Mouse (Mus musculus): ENCODE results near the gene Ncor2. TPM values are rescaled to one million over a fixed set of nuclear protein-coding genes. Genes with fewer than 3 reads are reported as not detected.
A peak's percentile ranks its signal among the peaks of the same experiment; 100 is the strongest.

The Ncor2 gene
- polyA plus RNA-seq, 1 experiment from 2014 or later = 17.0 TPM

DNA sequence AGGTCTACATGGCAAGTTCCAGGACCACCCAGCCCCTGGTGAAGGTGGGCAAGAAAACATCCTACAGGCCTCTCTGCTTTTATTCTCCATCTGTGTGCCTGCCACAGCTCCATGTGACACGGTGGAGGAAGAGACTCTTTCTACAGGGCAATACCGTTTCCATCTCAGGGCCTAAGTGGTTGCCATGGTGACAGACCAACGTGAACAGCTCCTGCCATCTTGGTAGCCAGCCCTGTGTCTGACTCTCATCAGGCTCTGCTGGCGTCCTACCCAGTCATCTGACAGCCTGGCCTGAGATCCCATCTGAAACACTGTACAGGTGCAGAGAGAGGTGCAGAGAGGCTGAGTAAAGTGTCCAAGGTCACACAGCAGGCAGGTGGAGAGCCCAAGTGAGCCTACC, 45.4 kb downstream of the Ncor2 start:
- H3K9ac ChIP-seq = peak overlapping the region; percentile 63; the same call in 1 of the 2 replicates
- no peak overlapping the region for H3K4me3 ChIP-seq
- H3K36me3 ChIP-seq = no peaks in the 10 kb centered on the region
- peaks cover 92% of the 10 kb centered on the region for H3K4me1 ChIP-seq (replicated peaks)
- H3K27ac ChIP-seq (ENCODE audit: poor library complexity, severe bottlenecking) = peak overlapping the region; percentile 97
- WGBS = 49% methylated on average over 4 of the region's 4 CpGs
- H3K4me2 ChIP-seq = no peak overlapping the region
- H3K9me3 ChIP-seq (replicated peaks) = no peaks in the 10 kb centered on the region
- H3K27me3 ChIP-seq (replicated peaks) = no peaks in the 10 kb centered on the region
- ATAC-seq (ENCODE audit: insufficient number of reproducible peaks, low FRiP score) = no peak

DNA sequence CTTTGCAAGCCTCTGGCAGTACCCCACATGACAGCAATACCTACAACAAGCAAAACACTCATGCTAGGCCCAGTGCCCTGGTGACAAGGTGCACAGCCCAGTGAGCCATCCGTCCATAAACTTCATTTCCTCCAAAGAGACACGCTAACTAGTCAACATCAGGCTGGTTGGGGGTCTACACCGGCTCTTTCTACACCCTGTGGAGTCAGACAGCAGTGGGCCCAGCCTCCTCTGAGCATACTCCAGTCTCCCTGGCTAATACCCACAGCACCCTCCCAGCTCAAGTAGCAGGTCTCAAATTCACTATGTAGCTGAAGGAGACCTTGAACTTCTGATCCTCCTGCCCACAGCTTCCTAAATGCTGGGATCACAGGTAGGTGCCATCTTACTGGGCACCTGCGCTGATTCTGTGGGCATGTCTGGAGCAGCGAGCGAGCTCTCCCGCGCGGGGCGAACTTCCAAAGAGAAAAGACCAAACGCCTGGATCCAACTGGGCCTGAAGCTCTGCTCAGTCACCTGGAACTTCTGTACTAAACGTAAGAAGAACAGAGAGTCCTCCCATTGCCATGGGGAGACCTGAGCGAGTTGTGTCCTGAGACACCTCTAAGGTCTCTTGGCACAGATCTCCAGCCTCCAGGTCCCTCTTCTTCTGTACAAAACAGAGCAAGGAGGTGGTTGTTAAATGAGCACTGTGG, 46.3 kb downstream of the Ncor2 start:
- no peaks in the 10 kb centered on the region for H3K27me3 ChIP-seq (replicated peaks)
- H3K4me3 ChIP-seq = no peak overlapping the region
- WGBS = 94% methylated on average over 13 of the region's 13 CpGs
- no peak overlapping the region for H3K27ac ChIP-seq (ENCODE audit: poor library complexity, severe bottlenecking)
- no peaks in the 10 kb centered on the region for H3K9me3 ChIP-seq (replicated peaks)
- H3K9ac ChIP-seq = no peak overlapping the region
- no peak overlapping the region for H3K4me2 ChIP-seq
- peaks cover 92% of the 10 kb centered on the region for H3K4me1 ChIP-seq (replicated peaks)
- H3K36me3 ChIP-seq = no peaks in the 10 kb centered on the region
- ATAC-seq (ENCODE audit: insufficient number of reproducible peaks, low FRiP score) = no peak

DNA sequence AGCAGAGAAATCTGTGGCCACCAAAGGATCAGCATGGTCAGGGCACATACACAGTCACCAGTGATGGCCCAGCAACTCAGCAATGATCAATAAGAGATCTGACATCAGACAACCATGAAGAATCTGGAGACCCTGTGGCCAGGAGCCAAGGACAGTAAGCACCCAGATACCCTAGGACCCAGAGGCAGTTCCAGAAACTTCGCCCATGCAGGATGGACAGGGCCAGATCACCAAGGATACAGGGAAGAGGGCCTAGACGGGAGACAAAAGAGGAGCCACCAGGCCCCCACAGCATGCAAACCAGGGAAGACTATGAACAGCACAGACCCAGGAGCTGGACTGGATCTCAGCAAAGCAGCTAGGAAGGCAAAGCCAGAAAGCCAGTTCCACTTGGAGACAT, 47.0 kb downstream of the Ncor2 start:
- Histone ChIP-seq H3K4me2 (no peak overlapping the region), H3K36me3 (no peaks in the 10 kb centered on the region), H3K9ac (peak overlapping the region; percentile 11), H3K4me1 (replicated peaks) (peaks cover 92% of the 10 kb centered on the region), H3K27me3 (replicated peaks) (no peaks in the 10 kb centered on the region), H3K27ac (ENCODE audit: poor library complexity, severe bottlenecking) (no peak overlapping the region), H3K9me3 (replicated peaks) (no peaks in the 10 kb centered on the region), H3K4me3 (no peak overlapping the region)
- ATAC-seq (ENCODE audit: insufficient number of reproducible peaks, low FRiP score) = no peak
- 68% methylated on average over 2 of the region's 2 CpGs for WGBS

- H3K27ac ChIP-seq (ENCODE audit: poor library complexity, severe bottlenecking) = no peak overlapping the region
- H3K27me3 ChIP-seq (replicated peaks) = no peaks in the 10 kb centered on the region
- no peaks in the 10 kb centered on the region for H3K36me3 ChIP-seq
- ATAC-seq (ENCODE audit: insufficient number of reproducible peaks, low FRiP score) = no peak
- H3K4me3 ChIP-seq = no peak overlapping the region
- no peaks in the 10 kb centered on the region for H3K9me3 ChIP-seq (replicated peaks)
- WGBS = 83% methylated on average over 3 of the region's 3 CpGs
- no peak overlapping the region for H3K4me2 ChIP-seq
- H3K9ac ChIP-seq = no peak overlapping the region
- H3K4me1 ChIP-seq (replicated peaks) = peaks cover 94% of the 10 kb centered on the region
Observed at GRCm38 (mm10) chr5:125130406-125130805, 48.6 kb downstream of the Ncor2 start.

GRCm38 (mm10) chr5:125128939-125129385, 50.1 kb downstream of the Ncor2 start:
- Histone ChIP-seq H3K4me3 (no peak overlapping the region), H3K9ac (peak overlapping the region; percentile 33), H3K4me2 (peak overlapping the region; percentile 27), H3K27me3 (replicated peaks) (no peaks in the 10 kb centered on the region), H3K36me3 (peaks cover 8% of the 10 kb centered on the region; the same call in 1 of the 2 replicates), H3K9me3 (replicated peaks) (no peaks in the 10 kb centered on the region), H3K27ac (ENCODE audit: poor library complexity, severe bottlenecking) (peak overlapping the region; percentile 43; the same call in 1 of the 2 replicates), H3K4me1 (replicated peaks) (peaks cover 90% of the 10 kb centered on the region)
- no peak for ATAC-seq (ENCODE audit: insufficient number of reproducible peaks, low FRiP score)
- 73% methylated on average over 14 of the region's 14 CpGs for WGBS

DNA sequence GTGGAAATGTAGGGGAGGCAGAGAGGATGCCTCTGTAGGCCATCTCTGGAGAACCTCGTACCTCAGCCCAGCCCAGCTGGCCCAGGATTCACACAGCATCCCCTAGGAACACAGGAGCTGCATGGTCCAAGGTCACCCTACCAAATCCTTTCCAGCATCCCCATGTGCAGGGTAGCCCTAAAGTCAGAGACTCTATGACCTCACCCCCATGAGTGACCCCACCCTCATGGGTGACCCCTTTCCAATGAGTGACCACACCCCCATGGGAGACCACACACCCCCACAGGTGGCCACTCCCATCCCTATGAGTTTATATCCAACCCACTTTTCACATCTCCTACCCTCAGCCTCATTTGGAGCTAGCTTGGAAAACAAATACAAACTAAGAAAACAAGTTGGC, 51.1 kb downstream of the Ncor2 start:
- peaks cover 8% of the 10 kb centered on the region; the same call in 1 of the 2 replicates for H3K36me3 ChIP-seq
- no peak overlapping the region for H3K4me3 ChIP-seq
- 69% methylated on average over 1 of the region's 1 CpGs for WGBS
- no peaks in the 10 kb centered on the region for H3K27me3 ChIP-seq (replicated peaks)
- no peak overlapping the region for H3K9ac ChIP-seq
- ATAC-seq (ENCODE audit: insufficient number of reproducible peaks, low FRiP score) = no peak
- H3K4me2 ChIP-seq = no peak overlapping the region
- peaks cover 90% of the 10 kb centered on the region for H3K4me1 ChIP-seq (replicated peaks)
- no peaks in the 10 kb centered on the region for H3K9me3 ChIP-seq (replicated peaks)
- no peak overlapping the region for H3K27ac ChIP-seq (ENCODE audit: poor library complexity, severe bottlenecking)

DNA sequence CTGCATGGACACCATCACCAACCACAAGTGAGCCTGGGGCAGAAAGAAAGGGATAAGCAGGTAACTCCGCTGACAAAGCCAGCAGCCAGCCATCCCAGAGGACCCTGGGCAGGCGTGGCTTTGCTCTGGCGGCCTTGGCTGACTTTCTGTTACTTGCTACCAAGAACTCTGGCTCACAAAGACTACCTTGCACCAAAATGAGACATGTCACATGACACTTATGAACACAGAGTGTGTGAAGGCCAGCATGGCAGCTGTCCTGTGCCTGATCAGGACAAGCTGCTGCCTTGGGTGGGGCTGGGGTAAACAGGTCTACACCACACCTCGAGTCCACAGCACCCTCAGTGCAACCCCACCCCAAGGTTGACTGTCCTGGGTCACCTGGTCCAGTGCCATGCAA, 51.6 kb downstream of the Ncor2 start:
- Histone ChIP-seq H3K9me3 (replicated peaks) (no peaks in the 10 kb centered on the region), H3K36me3 (peaks cover 8% of the 10 kb centered on the region), H3K4me3 (no peak overlapping the region), H3K27ac (ENCODE audit: poor library complexity, severe bottlenecking) (no peak overlapping the region), H3K4me1 (replicated peaks) (peaks cover 89% of the 10 kb centered on the region), H3K27me3 (replicated peaks) (no peaks in the 10 kb centered on the region), H3K4me2 (no peak overlapping the region), H3K9ac (no peak overlapping the region)
- 92% methylated on average over 4 of the region's 4 CpGs for WGBS
- no peak for ATAC-seq (ENCODE audit: insufficient number of reproducible peaks, low FRiP score)

DNA sequence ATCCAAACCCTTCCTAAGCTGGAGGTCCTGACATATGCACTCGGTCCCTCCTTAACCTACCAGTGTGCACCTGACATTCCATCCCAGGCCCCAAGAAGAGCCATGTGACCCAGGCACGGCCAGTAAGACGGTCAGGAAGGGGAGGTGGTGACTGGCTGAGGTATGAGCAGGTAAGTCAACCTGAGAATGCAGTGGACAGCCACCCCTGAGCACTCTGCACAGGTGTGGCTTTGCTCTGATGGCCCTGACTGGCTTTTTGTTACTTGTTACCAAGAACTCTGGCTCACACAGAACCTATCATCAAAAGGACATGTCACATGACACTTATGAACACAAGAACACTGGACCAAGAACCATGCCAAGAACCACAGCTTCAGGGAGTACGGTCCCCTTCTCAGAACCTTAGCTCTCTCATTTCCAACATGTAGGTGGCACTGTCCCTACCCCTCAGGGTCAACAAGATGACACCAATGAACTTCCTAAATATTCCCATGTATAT, 53.0 kb downstream of the Ncor2 start:
- Histone ChIP-seq H3K9me3 (replicated peaks) (no peaks in the 10 kb centered on the region), H3K4me2 (no peak overlapping the region), H3K27ac (ENCODE audit: poor library complexity, severe bottlenecking) (no peak overlapping the region), H3K9ac (no peak overlapping the region), H3K36me3 (peaks cover 13% of the 10 kb centered on the region), H3K4me1 (replicated peaks) (peaks cover 82% of the 10 kb centered on the region), H3K4me3 (no peak overlapping the region), H3K27me3 (replicated peaks) (no peaks in the 10 kb centered on the region)
- ATAC-seq (ENCODE audit: insufficient number of reproducible peaks, low FRiP score) = no peak
- 82% methylated on average over 4 of the region's 4 CpGs for WGBS

DNA sequence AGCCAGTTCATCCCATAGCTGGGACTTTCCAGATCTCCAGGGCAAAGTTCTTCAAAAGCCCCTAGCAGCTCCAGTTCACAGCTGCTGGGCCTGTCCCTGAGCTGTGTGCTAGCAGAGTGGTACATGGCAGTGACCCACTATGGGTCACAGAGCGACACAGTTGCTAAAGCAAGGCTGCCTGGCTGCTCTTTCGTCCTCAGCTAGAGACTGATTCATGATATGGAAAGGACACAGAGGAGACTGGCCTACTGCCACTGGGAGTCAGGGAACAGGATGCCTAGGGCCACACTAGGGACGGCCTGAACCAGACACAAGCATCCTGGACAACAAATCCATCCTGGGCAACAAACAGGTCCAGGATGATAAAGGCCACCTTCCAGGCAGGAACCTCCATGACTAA, 53.8 kb downstream of the Ncor2 start:
- ATAC-seq (ENCODE audit: insufficient number of reproducible peaks, low FRiP score) = no peak
- Histone ChIP-seq H3K9ac (no peak overlapping the region), H3K36me3 (peaks cover 13% of the 10 kb centered on the region), H3K4me3 (no peak overlapping the region), H3K4me2 (no peak overlapping the region), H3K27ac (ENCODE audit: poor library complexity, severe bottlenecking) (0 out of 2 replicates have a peak overlapping the region, but pooled peaks have one; percentile 55), H3K9me3 (replicated peaks) (no peaks in the 10 kb centered on the region), H3K4me1 (replicated peaks) (peaks cover 82% of the 10 kb centered on the region), H3K27me3 (replicated peaks) (no peaks in the 10 kb centered on the region)
- WGBS = 64% methylated on average over 3 of the region's 3 CpGs

- H3K4me2 ChIP-seq = no peak overlapping the region
- no peak overlapping the region for H3K4me3 ChIP-seq
- H3K9me3 ChIP-seq (replicated peaks) = no peaks in the 10 kb centered on the region
- no peak overlapping the region for H3K27ac ChIP-seq (ENCODE audit: poor library complexity, severe bottlenecking)
- peaks cover 75% of the 10 kb centered on the region for H3K4me1 ChIP-seq (replicated peaks)
- H3K9ac ChIP-seq = no peak overlapping the region
- WGBS = 80% methylated on average over 7 of the region's 7 CpGs
- ATAC-seq (ENCODE audit: insufficient number of reproducible peaks, low FRiP score) = no peak
- peaks cover 22% of the 10 kb centered on the region for H3K36me3 ChIP-seq
- no peaks in the 10 kb centered on the region for H3K27me3 ChIP-seq (replicated peaks)
Observed at GRCm38 (mm10) chr5:125124002-125124401, 55.0 kb downstream of the Ncor2 start.

DNA sequence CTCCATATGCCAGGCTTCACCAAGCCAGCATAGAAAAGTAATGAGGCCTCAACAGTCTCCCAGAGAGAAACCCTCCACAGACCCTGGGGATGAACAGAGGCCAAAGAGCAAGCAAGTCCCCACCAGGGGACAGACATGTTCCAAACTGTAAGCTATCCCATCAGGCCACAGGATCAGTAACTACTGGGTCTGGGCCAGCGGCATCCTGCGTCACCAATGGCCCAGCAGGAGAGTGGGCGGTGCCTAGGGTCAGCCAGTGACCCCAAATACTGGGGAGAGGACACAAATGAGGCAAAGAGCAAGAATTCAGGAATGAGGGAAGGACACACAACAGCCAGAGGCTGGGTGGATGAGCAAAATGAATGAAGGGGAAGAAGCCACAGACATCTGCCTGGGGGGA, 55.8 kb downstream of the Ncor2 start:
- Histone ChIP-seq H3K27ac (ENCODE audit: poor library complexity, severe bottlenecking) (no peak overlapping the region), H3K9ac (0 out of 2 replicates have a peak overlapping the region, but pooled peaks have one; percentile 6), H3K9me3 (replicated peaks) (no peaks in the 10 kb centered on the region), H3K4me3 (no peak overlapping the region), H3K4me1 (replicated peaks) (peaks cover 67% of the 10 kb centered on the region), H3K36me3 (peaks cover 30% of the 10 kb centered on the region), H3K27me3 (replicated peaks) (no peaks in the 10 kb centered on the region), H3K4me2 (no peak overlapping the region)
- ATAC-seq (ENCODE audit: insufficient number of reproducible peaks, low FRiP score) = no peak; the same call in 1 of the 2 replicates
- WGBS = 65% methylated on average over 3 of the region's 3 CpGs
